Mouse (Mus musculus): ENCODE measurements around the gene Tctex1d4. TPM values are rescaled to one million over a fixed set of nuclear protein-coding genes. Genes with fewer than 3 reads are reported as not detected.

The Tctex1d4 gene
- total and polyA plus RNA-seq, 3 experiments = 0.98 TPM; not detected in 2

DNA sequence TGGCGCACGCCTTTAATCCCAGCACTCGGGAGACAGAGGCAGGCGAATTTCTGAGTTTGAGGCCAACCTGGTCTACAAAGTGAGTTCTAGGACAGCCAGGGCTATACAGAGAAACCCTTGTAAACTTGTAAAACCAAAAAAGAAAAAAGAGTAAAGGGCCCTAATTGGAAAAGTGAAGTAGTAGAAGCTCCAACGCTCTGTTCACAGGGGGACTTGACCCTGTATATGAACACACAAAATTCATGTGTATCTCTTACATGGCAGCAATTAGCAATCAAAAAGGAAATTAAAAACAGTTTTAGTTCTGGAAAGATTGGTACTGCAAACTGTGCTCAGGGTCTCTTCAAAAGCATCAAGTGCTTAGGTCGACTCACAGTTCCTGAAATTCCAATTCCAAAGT lies 29.8 kb downstream of the Tctex1d4 start:
- TF ChIP-seq MYC (IDR thresholded peaks at IDR 0.05; ENCODE audit: low read depth, low read length) (no peak), MAX (IDR thresholded peaks at IDR 0.05; ENCODE audit: low read length) (no peak), HCFC1 (IDR thresholded peaks at IDR 0.05; ENCODE audit: low read depth, low read length) (no peak), USF2 (conservative IDR thresholded peaks at IDR 0.05; ENCODE audit: low read depth, low read length) (no peak), JUN (IDR thresholded peaks at IDR 0.05; ENCODE audit: insufficient read depth, low read depth, low read length) (no peak), CHD1 (IDR thresholded peaks at IDR 0.05; ENCODE audit: low read depth, low read length) (0 out of 2 replicates have a peak, but pooled peaks have one; percentile 55)
- Histone ChIP-seq H3K9ac (ENCODE audit: insufficient read depth, low read depth) (peak overlapping the region; percentile 34; the same call in 1 of the 2 replicates), H3K36me3 (replicated peaks in 1 of 2; ENCODE audit: control insufficient read depth in 1 of 2, insufficient read depth in 1 of 2, low read length in 1 of 2) (peaks cover 51 to 69% of the 10 kb centered on the region in 2 experiments), H3K9me3 (replicated peaks; ENCODE audit: low read length) (no peaks in the 10 kb centered on the region), H3K4me3 (replicated peaks in 1 of 3; ENCODE audit: low read depth in 2 of 3, low read length in 2 of 3, poor library complexity in 1 of 3) (peak overlapping the region; percentile 45 to 100 (median 97)), H3K79me2 (replicated peaks; ENCODE audit: control insufficient read depth, extremely low read depth, insufficient read depth, poor library complexity, severe bottlenecking) (peaks cover 37% of the 10 kb centered on the region), H3K27me3 (replicated peaks) (no peaks in the 10 kb centered on the region), H3K4me2 (ENCODE audit: insufficient read depth, low read depth, poor library complexity, severe bottlenecking) (peak overlapping the region; percentile 24; the same call in 1 of the 2 replicates), H3K27ac (ENCODE audit: insufficient read depth, low read depth) (no peak overlapping the region), H3K4me1 (ENCODE audit: control insufficient read depth in 1 of 2, insufficient read depth in 2 of 2) (peaks cover 10 to 24% of the 10 kb centered on the region in 2 experiments)
- dilution Hi-C loops (cut with MboI; ENCODE audit: extremely low pct_ligation_motif_present, extremely low pct_unique_long_range_greater_than_20kb, low sequenced_read_pairs) = no loop called here
- in situ Hi-C loops (cut with MboI; ENCODE audit: low pct_ligation_motif_present, low pct_unique_long_range_greater_than_20kb, low sequenced_read_pairs) = no loop called here
- no peak for DNase-seq (ENCODE audit: extremely low read depth)

GRCm38 (mm10) chr4:117159666-117160065 lies 33.1 kb downstream of the Tctex1d4 start:
- Histone ChIP-seq H3K9me3 (replicated peaks; ENCODE audit: low read length) (no peaks in the 10 kb centered on the region), H3K4me2 (ENCODE audit: insufficient read depth, low read depth, poor library complexity, severe bottlenecking) (no peak overlapping the region), H3K27me3 (replicated peaks) (no peaks in the 10 kb centered on the region), H3K4me3 (replicated peaks in 1 of 3; ENCODE audit: low read depth in 2 of 3, low read length in 2 of 3, poor library complexity in 1 of 3) (no peak overlapping the region), H3K27ac (ENCODE audit: insufficient read depth, low read depth) (no peak overlapping the region), H3K79me2 (replicated peaks; ENCODE audit: control insufficient read depth, extremely low read depth, insufficient read depth, poor library complexity, severe bottlenecking) (peaks cover 11% of the 10 kb centered on the region), H3K9ac (ENCODE audit: insufficient read depth, low read depth) (no peak overlapping the region), H3K36me3 (replicated peaks in 1 of 2; ENCODE audit: control insufficient read depth in 1 of 2, insufficient read depth in 1 of 2, low read length in 1 of 2) (peaks cover 39 to 64% of the 10 kb centered on the region in 2 experiments), H3K4me1 (ENCODE audit: control insufficient read depth in 1 of 2, insufficient read depth in 2 of 2) (peaks cover 0 to 5% of the 10 kb centered on the region in 2 experiments; a peak in 1 of 4 replicates)
- dilution Hi-C loops (cut with MboI; ENCODE audit: extremely low pct_ligation_motif_present, extremely low pct_unique_long_range_greater_than_20kb, low sequenced_read_pairs) = no loop called here
- in situ Hi-C loops (cut with MboI; ENCODE audit: low pct_ligation_motif_present, low pct_unique_long_range_greater_than_20kb, low sequenced_read_pairs) = no loop called here
- no peak for DNase-seq (ENCODE audit: extremely low read depth)
- no peak for TF ChIP-seq USF2 (conservative IDR thresholded peaks at IDR 0.05; ENCODE audit: low read depth, low read length)
- TF ChIP-seq ZNF384 (IDR thresholded peaks at IDR 0.05; ENCODE audit: low read depth, low read length) = no peak

DNA sequence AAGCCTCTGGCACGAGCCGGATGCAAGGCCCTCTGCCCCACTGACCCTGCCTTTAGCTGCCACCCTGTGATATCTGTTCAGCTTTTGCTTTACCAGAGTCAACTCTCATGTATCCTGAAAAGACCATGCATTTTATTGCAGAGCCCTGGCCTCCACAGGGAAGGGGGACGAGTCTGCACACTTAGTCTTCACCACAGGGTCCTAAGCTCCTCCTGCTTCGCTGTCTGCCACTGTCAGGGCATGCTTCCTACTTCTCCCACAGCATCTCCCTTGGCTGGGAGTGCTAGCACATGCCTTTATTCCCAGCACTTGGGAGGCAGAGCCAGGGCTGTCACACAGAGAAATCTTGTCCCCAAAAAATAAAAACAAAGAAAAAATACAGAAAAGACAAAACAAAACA lies 34.6 kb downstream of the Tctex1d4 start:
- H3K4me3 ChIP-seq (replicated peaks in 1 of 3; ENCODE audit: low read depth in 2 of 3, low read length in 2 of 3, poor library complexity in 1 of 3) = no peak overlapping the region
- no peak overlapping the region for H3K27ac ChIP-seq (ENCODE audit: insufficient read depth, low read depth)
- no peaks in the 10 kb centered on the region for H3K9me3 ChIP-seq (replicated peaks; ENCODE audit: low read length)
- TF ChIP-seq ZC3H11A (IDR thresholded peaks at IDR 0.05; ENCODE audit: low read depth, low read length) = no peak
- in situ Hi-C loops (cut with MboI; ENCODE audit: low pct_ligation_motif_present, low pct_unique_long_range_greater_than_20kb, low sequenced_read_pairs) = no loop called here
- H3K79me2 ChIP-seq (replicated peaks; ENCODE audit: control insufficient read depth, extremely low read depth, insufficient read depth, poor library complexity, severe bottlenecking) = no peaks in the 10 kb centered on the region
- H3K4me2 ChIP-seq (ENCODE audit: insufficient read depth, low read depth, poor library complexity, severe bottlenecking) = no peak overlapping the region
- dilution Hi-C loops (cut with MboI; ENCODE audit: extremely low pct_ligation_motif_present, extremely low pct_unique_long_range_greater_than_20kb, low sequenced_read_pairs) = no loop called here
- H3K27me3 ChIP-seq (replicated peaks) = no peaks in the 10 kb centered on the region
- H3K4me1 ChIP-seq (ENCODE audit: control insufficient read depth in 1 of 2, insufficient read depth in 2 of 2) = peaks cover 0 to 5% of the 10 kb centered on the region in 2 experiments; a peak in 1 of 4 replicates
- no peak for DNase-seq (ENCODE audit: extremely low read depth)
- peaks cover 47 to 70% of the 10 kb centered on the region in 2 experiments for H3K36me3 ChIP-seq (replicated peaks in 1 of 2; ENCODE audit: control insufficient read depth in 1 of 2, insufficient read depth in 1 of 2, low read length in 1 of 2)
- H3K9ac ChIP-seq (ENCODE audit: insufficient read depth, low read depth) = no peak overlapping the region
